Mouse (Mus musculus): ENCODE results near the gene Mus81. TPM values are rescaled to one million over a fixed set of nuclear protein-coding genes. Genes with fewer than 3 reads are reported as not detected.

Gene Mus81
- total RNA-seq (2015), result 16.2 and 16.6 TPM in 2 replicates
- 9.2 and 13.8 TPM in 2 replicates for total RNA-seq (2017)

DNA sequence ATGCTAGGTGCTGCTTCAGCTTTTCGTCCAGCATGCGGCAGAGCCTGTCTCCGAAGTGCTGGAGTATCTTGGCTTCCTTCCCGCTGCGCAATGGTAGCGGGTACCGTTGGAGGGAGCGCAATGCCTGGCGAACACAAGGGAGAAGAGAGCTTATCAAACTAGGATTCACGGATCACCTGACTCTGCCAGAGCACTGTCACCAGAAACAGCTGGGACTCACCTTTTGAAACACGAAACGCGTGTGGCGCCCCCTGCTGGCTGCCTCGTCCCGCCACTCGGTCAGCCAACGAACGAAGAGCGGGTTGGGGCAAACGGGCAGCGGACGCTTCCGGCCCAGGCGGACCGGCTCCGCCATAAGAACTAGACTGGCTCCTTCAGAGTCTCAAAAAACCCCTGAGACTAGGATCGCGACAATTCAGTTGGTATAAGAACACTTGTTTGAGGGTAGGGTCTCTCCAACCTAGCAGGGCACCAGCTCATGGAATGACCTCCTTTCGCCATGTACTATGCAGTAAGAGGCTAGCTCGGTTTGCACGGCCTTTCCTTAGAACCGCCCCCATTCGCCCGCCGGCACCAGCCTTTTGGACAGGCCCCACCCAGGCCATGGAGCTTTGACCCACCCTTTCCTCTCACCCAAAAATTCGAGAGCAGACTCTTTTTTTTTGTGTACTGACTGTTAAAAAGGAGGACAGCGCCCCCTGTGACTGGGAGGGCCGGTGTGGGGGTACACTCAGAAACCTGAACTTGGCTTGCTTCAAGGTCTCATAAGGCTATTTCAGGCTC, at the start of gene Mus81:
Gene Mus81 (minus strand): TSS at position 635 of the 783 bp plus-strand sequence.
- peak; percentile 33 for ATAC-seq (ENCODE audit: poor library complexity, severe bottlenecking)

DNA sequence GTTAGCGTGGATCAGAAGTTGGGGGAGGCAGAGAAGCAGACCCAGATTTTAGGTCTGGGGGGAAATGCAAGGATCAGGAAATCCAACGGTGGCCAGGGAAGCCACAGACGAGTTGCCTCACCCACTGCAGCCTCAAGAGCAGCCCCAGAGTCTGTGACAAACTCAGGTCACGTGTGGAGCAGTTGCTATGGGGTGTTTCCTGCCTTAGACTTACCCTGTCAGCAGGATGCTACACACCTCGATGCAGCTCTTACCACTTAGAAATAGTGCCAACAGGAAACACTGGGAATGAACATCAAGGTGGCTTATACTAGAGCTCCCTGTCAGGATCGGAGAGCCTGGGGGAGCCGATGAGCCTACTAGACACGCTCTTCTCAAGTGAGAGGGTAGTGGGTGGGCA, 44.3 kb upstream of the Mus81 start:
- no peak for ATAC-seq (ENCODE audit: poor library complexity, severe bottlenecking)

DNA sequence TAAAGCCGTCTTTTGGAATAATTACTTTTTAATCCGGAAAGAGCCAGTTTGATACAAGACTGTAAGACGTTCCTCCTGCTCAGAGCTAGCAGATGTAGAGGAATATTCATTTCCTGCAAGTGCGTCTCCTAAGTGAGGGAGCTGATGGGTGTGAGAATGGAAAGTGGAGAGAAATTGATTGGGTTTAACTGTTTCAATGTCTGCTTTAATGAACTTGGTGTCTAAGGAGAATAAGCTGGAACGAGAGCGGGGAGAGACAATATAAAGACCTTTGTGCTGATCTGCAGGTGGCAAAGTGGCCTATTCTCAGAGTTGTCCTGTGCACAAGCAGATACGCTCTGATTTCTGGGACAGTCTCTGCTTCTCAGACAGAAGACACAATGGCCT, 41.9 kb upstream of the Mus81 start:
- no peak for ATAC-seq (ENCODE audit: poor library complexity, severe bottlenecking)

DNA sequence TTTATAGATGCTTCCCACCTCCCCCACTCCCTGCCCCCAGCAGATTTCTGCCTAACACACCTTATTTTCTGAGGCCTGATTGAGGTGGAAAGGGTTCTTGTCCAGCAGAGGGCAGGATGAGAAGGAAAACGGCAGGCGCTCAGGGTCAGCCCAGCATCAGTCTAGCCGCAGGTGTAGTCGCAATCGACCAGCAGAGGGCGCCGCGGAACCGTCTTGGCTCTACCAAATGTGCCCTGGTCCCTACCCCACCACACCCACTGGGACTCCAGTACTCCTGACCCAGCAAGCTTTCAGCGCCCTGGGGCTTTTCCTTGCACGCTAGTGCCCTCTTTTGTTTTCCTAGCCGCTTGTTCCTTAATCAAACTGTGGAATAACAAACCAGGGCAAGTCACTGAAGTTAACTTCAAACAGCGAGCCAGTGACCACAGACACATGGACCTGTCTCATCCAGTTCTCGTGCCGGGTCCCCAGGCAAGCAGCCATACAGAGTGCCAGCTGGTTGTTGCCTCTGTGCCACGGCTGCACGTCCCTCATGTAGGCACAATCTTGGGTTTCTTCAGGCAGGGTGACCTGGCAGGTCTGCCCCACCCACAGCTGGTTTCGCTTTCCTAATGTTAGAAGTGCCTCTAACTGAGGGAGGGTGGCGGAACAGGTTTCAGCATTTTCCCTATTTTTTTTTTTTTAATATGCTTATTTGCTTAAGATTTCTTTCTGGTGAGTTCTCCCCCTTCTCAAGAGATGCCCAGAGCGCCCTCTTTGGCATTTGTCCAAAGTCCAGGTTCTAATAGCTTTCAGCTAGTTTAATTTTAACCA, 41.3 kb upstream of the Mus81 start:
- peak; percentile 99 for ATAC-seq (ENCODE audit: poor library complexity, severe bottlenecking)

DNA sequence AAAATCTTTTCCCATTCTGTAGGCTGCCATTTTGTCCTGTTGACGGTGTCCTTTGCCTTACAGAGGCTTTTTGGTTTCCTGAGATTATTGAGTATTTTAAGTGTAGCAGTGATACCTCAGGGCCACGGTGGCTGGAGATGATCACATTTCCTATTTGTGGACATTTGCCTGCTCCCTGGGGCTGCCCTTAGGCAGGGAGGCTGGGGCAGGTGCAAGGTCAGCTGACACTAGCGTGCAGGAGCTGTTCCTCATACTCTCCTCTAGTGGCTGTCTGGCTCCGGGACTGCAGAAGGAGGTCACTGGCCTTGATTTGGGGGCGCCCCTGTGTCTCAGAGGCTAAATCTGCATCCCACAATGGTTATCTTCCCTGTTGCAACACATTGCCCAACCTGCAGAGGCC, 37.0 kb upstream of the Mus81 start:
- no peak for ATAC-seq (ENCODE audit: poor library complexity, severe bottlenecking)

DNA sequence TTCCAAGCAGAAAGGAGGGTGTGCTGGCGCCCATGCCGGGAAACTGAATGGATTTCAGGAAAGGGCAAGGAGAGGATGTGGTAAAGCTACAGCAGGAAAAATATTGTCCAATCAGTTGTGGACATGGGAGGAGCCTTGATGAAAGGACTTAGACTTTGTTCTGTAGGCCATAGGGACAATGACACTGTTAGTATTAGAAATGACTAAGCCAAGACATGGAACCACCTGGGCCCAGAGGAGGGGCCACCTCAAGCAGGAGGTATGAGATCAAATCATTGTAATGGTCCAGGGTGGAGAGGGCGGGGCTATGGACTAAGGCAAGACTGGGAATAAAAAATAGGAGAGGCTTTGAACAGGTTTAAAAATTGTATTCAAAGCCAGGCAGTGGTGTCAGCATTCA, 30.5 kb upstream of the Mus81 start:
- no peak for ATAC-seq (ENCODE audit: poor library complexity, severe bottlenecking)

DNA sequence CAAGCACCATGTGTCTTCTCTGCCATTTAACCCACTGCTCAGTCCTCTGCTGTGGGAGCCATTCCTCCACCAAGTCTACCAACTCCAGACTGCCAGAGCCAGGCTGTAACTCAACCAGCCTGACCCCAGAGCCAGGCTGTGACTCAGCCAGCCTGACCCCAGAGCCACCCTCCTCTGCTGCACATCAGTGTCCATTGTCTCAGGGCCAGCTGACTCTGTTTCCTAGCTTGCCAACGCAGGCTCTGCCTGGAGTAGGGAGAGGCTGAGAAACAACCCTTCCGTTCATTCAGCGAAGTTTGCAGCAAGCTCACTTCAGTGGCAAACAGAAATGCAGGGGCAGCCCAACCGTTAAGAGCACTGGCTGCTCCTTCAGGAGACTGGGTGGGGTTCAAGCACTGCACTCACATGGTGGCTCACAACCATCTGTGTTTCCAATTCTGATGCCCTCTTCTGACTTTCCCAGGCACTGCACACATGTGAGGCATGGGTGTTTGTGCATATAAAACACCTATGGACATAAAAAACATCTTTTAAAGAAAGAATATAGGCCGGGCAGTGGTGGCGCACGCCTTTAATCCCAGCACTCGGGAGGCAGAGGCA, 28.8 kb upstream of the Mus81 start:
- no peak for ATAC-seq (ENCODE audit: poor library complexity, severe bottlenecking)

DNA sequence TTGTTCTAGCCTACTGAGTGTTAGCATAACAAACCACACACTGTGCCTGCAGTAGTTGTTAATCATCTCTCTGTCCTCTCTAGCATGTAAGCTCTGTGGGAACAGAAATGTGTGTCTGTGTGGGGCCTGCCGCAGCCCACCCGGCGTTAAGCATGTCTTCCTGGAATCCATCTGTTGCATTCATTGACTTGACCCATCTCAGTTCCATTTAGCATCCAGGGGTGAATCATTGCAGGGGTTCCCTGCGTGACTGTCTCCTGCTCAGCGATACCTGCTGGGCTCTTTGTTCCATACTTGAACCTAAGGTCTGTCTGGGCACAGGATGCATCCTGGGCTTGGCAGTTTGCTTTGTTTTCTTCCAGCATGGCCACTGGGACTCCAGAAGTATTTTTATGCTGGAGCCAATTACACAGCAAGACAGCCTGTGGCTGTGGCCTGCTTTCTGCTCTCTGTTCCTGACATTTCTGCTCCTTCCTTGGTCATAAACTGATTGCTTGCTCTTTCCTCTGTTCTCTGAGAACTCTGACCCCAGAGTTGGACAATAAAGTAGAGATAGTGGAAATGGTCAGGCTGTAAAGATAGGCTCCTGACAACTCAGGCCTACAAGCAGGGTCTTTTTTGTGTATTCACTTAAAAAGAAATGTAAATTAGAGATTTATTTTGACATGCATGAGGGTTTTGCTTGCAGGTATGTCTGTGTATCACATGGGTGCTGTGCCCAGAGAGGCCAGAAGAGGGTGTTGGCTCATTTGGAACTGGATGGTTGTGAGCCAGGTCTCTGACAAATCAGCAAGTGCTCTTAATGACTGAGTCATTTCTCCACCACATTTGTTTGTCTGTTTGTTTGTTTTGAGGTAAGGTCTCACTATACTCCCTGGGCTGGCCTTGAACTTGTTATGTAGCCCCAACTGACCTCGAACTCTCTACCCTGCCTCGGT, 27.9 kb upstream of the Mus81 start:
- no peak for ATAC-seq (ENCODE audit: poor library complexity, severe bottlenecking)

DNA sequence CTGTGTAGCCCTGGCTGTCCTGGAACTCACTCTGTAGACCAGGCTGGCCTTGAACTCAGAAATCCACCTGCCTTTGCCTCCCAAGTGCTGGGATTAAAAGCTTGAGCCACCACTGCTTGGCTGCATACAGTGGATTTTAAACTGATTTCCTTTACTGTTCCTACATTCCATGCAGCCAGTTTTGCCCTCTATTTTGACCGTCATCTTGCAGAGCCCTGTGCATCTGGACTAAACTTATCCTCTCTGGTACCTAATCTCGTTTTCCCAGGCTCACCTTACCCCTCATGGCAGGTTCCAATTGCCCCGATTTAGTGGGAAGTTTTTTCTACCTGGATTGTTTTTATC, 24.8 kb upstream of the Mus81 start:
- ATAC-seq (ENCODE audit: poor library complexity, severe bottlenecking), result no peak

DNA sequence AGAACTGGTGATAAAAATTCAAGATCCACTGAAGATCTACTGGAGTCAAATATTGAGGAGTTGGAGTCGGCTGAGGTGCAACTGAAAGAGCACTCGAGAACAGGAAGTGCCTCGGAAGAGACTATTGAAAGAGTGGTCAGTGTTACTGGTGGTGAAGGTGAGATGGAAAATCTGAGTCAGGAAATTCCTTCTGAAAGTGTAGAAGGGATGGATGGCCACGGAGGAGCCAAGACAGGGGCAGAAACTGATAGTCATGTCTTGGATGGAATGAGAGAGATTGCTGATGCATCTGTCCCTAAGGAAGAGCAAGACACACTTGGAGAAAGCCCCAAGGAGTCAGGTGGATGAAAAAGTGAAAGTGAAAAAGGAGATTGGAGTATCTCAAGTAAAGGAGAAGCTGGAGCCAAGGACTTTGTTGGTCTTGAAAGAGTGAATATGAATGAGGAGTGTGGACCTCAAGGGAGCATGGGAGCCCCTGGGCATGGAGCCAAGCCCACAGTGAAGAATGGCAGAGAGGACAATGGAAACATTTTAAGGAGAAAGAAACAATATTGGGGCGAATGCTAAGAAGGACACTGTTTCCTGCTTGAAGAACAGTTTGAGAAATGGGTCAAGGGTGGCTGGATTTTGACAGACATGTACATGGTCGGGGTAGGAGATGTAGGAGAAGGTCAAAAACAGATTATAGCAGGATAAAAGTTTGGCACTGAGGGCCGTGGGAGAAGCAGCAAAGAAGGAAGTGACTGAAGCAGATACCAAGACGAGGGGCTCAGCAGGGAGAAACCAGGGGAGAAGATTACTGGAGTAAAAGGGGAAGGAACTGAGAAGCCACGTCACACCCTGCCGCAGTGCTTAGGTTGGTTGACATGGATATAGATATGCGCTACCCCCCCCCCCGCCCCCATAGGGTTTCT, 24.1 kb upstream of the Mus81 start:
- peak; percentile 74 for ATAC-seq (ENCODE audit: poor library complexity, severe bottlenecking)

DNA sequence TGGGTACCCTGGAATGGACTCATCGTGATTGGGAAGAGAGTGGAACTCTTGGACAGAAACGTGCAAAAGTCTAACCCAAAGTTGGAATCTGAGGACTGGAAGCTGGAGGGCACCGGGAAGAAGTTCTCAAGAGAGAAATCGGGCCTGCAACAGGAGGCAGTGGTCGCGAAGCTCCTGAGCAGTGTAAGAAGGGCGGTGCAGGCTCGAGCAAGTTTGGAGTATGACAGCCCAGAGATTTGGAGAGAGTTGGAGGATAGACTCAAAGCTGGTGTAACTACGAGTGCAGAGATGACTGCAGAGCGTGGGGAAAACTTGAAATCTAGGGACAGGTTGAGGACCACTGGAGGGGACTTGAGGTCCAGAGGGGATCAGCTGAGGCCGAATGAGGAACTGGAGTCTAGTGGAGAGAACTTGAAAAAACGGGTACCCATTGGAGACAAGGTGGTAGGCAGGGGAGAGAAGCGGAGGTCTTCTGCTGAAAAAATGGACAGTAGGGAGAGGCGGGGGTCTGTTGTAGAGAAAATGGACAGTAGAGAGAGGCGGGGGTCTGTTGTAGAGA, 23.0 kb upstream of the Mus81 start:
- ATAC-seq (ENCODE audit: poor library complexity, severe bottlenecking), result no peak

DNA sequence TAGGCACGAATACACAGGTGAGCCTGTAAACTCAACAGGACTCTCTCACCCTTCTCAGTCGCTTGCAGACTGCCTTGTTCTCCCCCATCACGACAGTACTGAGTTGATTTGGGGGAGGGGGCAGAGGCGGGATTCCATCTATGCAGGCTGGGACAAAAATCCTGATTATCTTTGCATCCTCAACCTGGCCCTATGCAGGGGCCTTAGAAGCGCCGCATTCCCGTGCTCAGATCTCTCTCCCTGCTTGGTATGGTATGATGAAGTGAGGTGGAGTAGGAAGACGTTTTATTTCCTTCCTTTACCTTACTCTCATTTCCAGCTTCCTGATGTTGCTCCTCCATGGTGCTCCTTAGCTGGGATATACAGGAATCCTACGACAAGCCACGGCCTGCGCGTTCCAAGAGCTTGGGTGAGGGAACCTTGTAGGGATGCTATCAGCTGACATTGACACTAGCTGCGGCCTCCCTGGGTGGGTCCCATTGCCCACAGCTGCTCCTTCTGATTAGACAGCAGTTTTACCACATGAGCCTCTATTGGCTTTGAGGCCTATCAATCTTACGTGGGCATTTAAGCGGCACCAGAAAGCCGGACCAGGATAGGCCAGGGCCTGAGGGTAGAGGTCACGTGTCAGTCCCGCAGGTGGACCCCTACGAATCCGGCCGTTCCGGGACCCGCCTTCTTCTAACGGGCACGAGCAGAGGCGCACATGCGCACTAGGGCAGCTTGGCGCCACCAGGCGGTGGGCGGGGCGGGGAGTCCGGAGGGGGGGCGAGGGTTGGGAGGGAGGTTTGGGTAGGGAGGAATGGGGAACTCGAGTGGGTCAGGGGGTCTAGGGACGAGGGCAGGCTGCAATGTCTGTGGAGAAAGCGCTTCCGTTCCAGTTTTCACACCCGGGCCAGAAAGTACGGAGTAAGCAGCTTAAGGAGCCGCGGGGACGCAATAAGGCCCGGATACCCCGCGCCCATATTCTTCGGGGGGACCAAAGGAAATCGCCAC, 22.1 kb upstream of the Mus81 start, which contains the start of gene Snx32:
Gene Snx32 (minus strand): TSS at position 508 of the 996 bp plus-strand sequence.
- ATAC-seq (ENCODE audit: poor library complexity, severe bottlenecking), result peak; percentile 87

DNA sequence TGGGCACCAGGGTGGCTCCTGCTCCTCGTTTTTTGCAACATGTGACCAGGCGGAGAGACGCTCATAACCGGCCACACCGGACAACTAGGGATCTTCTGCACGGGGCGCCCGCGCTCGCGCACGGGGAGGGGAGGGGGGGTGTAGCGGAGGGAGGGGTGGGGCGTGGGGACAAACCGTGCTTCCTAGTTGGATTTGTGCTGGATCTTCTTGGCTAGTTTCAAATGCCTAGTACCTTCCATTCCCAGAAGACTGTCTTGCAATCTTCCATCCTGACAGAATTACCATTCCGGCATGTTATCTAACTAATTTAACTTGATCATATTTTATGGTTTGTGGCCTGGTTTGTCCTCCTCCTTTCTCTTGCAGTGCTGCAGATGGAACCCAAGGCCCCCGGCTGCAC, 15.5 kb upstream of the Mus81 start, which contains the start of gene 1700020D05Rik:
Gene 1700020D05Rik (minus strand): TSS at position 101 of the 400 bp plus-strand sequence.
- no peak for ATAC-seq (ENCODE audit: poor library complexity, severe bottlenecking)

DNA sequence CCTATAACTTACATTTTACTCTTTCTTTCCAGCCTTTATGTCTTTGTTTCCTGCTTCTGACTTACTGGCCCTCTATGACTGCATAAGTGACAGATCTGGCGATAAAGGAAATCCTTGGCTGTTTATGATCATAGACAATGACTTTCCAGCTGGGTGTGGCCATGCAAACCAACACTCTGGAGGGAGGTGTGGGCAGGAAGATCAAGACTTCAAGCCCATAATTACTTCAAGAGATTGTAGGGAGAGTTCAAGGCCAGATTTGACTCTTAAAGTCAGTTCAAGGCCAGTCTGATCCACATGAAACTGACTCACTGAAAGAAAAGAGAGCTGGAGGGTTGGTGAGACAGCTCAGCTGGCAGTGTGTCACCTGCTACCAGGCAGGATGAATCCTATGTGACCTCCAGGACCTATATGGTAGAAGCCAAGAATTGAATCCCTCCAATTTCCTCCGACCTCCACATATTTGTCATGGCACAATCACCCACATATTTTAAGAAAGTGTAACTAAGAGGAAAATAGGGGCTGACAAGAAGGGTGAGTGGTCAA, 12.2 kb upstream of the Mus81 start:
- ATAC-seq (ENCODE audit: poor library complexity, severe bottlenecking), result no peak

DNA sequence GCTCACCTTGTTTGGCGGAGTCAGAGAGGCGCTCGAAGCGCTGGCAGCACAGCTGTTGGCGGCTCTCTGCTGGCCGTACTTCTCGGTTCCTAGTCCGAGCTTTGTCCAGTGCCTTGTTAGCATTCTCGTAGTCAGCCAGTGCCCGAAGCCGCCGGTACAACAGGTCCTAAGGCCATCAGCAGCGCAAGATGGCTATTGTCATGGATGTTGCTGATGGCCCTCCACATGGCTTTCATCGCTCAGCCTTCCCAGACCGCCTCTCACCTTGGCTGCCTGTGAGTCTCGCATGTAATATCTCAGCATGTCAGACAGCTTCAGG, 7.8 kb upstream of the Mus81 start:
- ATAC-seq (ENCODE audit: poor library complexity, severe bottlenecking), result no peak

DNA sequence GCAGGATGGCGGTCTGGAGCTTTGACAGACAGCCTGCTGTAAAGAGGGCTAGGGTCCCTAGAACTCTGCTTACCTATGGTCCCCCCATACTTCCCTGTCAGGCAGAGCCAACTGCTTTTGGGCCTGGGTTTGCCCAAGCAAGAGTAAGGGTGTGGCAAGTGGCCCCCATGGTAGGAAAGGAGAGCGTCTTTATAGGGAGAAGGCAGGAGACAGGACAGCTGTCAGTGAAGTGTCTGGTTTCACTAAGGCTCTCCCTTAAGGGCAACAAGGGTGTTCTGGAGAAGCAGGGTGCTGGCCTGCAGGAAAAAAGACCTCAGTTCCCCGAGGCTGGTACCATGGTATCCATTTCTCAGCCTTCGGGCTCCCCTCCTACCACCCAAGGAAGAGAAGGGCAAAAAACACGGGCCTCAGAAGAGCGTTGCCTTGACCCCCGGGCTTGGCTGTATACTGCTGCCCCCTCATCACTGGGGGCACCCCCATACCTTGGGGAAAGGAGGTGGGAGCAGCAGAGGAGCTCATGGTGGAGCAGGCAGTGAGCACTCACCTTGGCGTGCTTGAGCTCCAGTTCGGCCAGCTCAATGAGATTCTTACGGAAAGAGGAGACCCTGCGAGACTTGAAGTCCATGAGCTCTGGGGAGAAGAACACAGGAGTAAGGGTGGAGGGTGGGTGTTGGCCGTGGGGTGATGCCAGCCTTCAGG, 7.3 kb upstream of the Mus81 start:
- ATAC-seq (ENCODE audit: poor library complexity, severe bottlenecking), result no peak

DNA sequence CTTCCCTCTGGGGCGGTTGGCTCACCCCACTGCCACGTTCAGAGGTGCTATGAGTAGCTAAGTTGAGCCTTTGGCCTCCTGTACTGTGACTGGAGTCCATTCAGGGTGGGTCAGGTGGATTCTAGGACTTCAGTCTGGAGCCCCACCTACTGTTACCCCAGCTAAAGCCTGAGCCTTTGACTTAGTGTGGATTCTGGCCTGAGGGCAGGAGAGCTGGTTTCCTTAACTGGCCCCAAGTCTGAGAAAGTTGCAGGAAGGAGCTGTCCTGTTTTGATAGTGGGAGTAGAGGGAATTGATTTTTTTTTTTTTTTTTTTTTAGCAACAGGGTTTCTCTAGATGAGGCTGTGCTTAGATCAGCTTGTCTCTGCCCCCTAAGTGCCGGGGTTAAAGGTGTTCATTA, 6.1 kb upstream of the Mus81 start:
- ATAC-seq (ENCODE audit: poor library complexity, severe bottlenecking), result no peak
